Mouse (Mus musculus): Measurements from ENCODE around the gene Foxc1.

DNA sequence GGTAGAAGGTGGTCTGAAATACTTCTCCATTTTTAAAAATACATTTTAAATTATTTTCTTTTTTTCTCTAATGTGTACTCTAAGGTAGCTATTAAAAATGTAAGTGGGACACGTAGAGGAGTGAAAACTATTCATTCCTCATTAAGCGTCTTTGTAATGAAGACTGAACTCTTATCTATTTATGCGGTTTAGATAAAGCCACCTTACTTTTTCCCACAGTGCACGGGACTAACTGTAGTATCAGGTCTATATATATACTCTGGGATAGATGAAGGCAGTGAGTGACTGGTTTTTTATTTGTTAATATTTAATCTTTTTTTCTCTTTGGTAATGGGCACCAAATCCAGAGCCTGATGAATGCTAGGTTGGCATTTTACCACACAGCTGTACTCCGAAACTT, 53.8 kb downstream of the Foxc1 start:
- TF ChIP-seq CTCF (IDR thresholded peaks at IDR 0.05; ENCODE audit: low read depth, low read length) (no peak), POLR2A (IDR thresholded peaks at IDR 0.05; ENCODE audit: extremely low read depth, insufficient read depth, low read length) (no peak)

Data from liver, adult 2 months (tissue).